ENCODE assay signal across 16 mouse cellular contexts in the genomic region with DNA sequence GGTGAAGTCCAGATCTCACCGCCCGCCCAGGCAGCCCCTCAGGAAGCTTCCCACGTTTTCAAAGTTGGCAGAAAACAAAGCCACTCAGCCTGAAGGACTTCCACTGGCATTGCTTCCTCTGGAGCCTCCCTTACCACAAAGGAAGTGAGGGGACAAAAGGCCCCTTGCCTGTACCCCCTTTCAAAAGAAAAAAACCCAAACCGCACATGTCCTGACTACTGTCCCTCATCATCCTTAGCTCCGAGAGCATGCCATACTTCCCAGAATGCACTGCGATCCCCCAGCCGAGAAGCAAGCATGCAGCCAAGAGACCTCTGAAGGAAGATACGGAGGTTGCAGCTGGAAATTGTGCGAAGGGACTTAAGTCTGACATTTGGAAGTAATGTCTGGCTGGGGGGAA. TPM values are rescaled to one million over a fixed set of nuclear protein-coding genes. Genes with fewer than 3 reads are reported as not detected.
DNase-seq lines count a peak whose midpoint lies in the region; ATAC-seq lines count a peak whose summit lies in the region.
"Had no signal": no experiment of that assay in that cellular context is flagged by ENCODE, and none has a peak within 500 bp of the region (broad histone marks: within the 10 kb centered on the region; RNA-seq: fewer than 3 reads in every experiment).

No protein-coding gene starts in this region.

- peak; percentile 14 for DNase-seq in embryo, embryonic 11 days
- DNase-seq in embryo, embryonic 9.5 days (ENCODE audit: extremely low spot score): no peak
- DNase-seq in kidney, adult 8-10 months: no peak
- peak; percentile 6 for DNase-seq in ZHBTc4 (ENCODE audit: low read depth, low spot score)
- no peak for DNase-seq in thymus, postnatal 0 days (ENCODE audit: low spot score)
- no peak for DNase-seq in thymus, postnatal 10 days (ENCODE audit: low spot score in 2 of 2)
- DNase-seq: cerebellum, postnatal 25 days; heart, adult 18-20 months; right cerebral cortex, postnatal 14 days; thymus, adult 2 months had no signal

- peaks cover 4% of the 10 kb centered on the region; the same call in 1 of the 2 replicates for H3K27me3 ChIP-seq in kidney, embryonic 15.5 days
- peaks cover 35% of the 10 kb centered on the region for H3K27me3 ChIP-seq in limb, embryonic 13.5 days
- H3K27me3 ChIP-seq: forebrain, embryonic 12.5 days had no signal

- no peaks in the 10 kb centered on the region for H3K36me3 ChIP-seq in kidney, embryonic 15.5 days
- H3K36me3 ChIP-seq in limb, embryonic 13.5 days: no peaks in the 10 kb centered on the region
- H3K36me3 ChIP-seq: forebrain, embryonic 12.5 days had no signal

- 59% methylated on average over 9 of the region's 9 CpGs for WGBS in kidney, embryonic 15.5 days
- WGBS in limb, embryonic 13.5 days: 64% methylated on average over 9 of the region's 9 CpGs

- H3K4me3 ChIP-seq in kidney, embryonic 15.5 days (replicated peaks): no peak overlapping the region
- no peak overlapping the region for H3K4me3 ChIP-seq in limb, embryonic 13.5 days
- H3K4me3 ChIP-seq: forebrain, embryonic 12.5 days had no signal

- ATAC-seq in kidney, embryonic 15.5 days (replicated peaks; ENCODE audit: low FRiP score): no peak
- no peak for ATAC-seq in limb, embryonic 13.5 days (ENCODE audit: low FRiP score, low read depth)
- ATAC-seq: activated CD4-positive, CD25-positive, alpha-beta regulatory T cell, adult 4 months; midbrain, embryonic 16.5 days had no signal

- no peak overlapping the region for H3K9ac ChIP-seq in kidney, embryonic 15.5 days
- H3K9ac ChIP-seq in limb, embryonic 13.5 days: no peak overlapping the region
- H3K9ac ChIP-seq: forebrain, embryonic 12.5 days had no signal

- H3K9me3 ChIP-seq in kidney, embryonic 15.5 days (replicated peaks): no peaks in the 10 kb centered on the region
- no peaks in the 10 kb centered on the region for H3K9me3 ChIP-seq in limb, embryonic 13.5 days
- H3K9me3 ChIP-seq: forebrain, embryonic 12.5 days had no signal

- peak overlapping the region; percentile 30 for H3K4me2 ChIP-seq in kidney, embryonic 15.5 days
- peak overlapping the region; percentile 21; the same call in 1 of the 2 replicates for H3K4me2 ChIP-seq in limb, embryonic 13.5 days (replicated peaks)
- H3K4me2 ChIP-seq: forebrain, embryonic 12.5 days; liver, embryonic 11.5 days had no signal

- peaks cover 26% of the 10 kb centered on the region for H3K4me1 ChIP-seq in kidney, embryonic 15.5 days
- peaks cover 30% of the 10 kb centered on the region for H3K4me1 ChIP-seq in limb, embryonic 13.5 days

- peak overlapping the region; percentile 57; the same call in 1 of the 2 replicates for H3K27ac ChIP-seq in kidney, embryonic 15.5 days
- no peak overlapping the region for H3K27ac ChIP-seq in limb, embryonic 13.5 days
- H3K27ac ChIP-seq: forebrain, embryonic 12.5 days had no signal

RNA-seq across cellular contexts. Expression of a gene that starts 4.2 kb away (rescaled TPM):
- polyA plus RNA-seq in kidney, embryonic 15.5 days (2015; fragmentation: Nextera tagmentation; extraction: Ambion mirVana): 8.1 and 8.5 TPM in 2 replicates
- 15.6 and 15.9 TPM in 2 replicates for polyA plus RNA-seq in limb, embryonic 13.5 days (2015; fragmentation: Nextera tagmentation; extraction: Ambion mirVana)
- polyA plus RNA-seq in thymus, postnatal 0 days (2015; fragmentation: Nextera tagmentation; extraction: Ambion mirVana): 0.35 and 0.51 TPM in 2 replicates
- polyA plus RNA-seq: activated CD4-positive, CD25-positive, alpha-beta regulatory T cell, adult 4 months had no signal

Comparison
In these comparisons a context has a peak if more than half of its experiments do, and no peak if none do; other contexts are left out.
1. DNase-seq: peak in embryo, embryonic 11 days (single experiment) and ZHBTc4 (single experiment); none in embryo, embryonic 9.5 days (single experiment), kidney, adult 8-10 months (0 of 2), thymus, postnatal 0 days (single experiment) and thymus, postnatal 10 days (0 of 2).